Mouse (Mus musculus) inflammation-experienced regulatory T-cells, adult 6 months (primary cell): Measurements from ENCODE around the gene Fam210b. TPM values are rescaled to one million over a fixed set of nuclear protein-coding genes. Genes with fewer than 3 reads are reported as not detected.
A peak's percentile ranks its signal among the peaks of the same experiment; 100 is the strongest.

Experiments used
- ATAC-seq: one replicate; pipeline ENCODE4 v1.8.0; 2017
- polyA plus RNA-seq, 3 experiments: library from polyadenylated mRNA; unstranded; fragments of 100-300 nt; shearing (Covaris generic); gene quantifications; one replicate each; pipeline ENCODE4 v1.2.1; 2017

Fam210b gene
- polyA plus RNA-seq, 3 experiments from 2014 or later = 7.7 to 9.5 (median 8.1) TPM

GRCm38 (mm10) chr2:172350773-172351172 is 5.4 kb downstream of the Fam210b start:
- no peak for ATAC-seq

DNA sequence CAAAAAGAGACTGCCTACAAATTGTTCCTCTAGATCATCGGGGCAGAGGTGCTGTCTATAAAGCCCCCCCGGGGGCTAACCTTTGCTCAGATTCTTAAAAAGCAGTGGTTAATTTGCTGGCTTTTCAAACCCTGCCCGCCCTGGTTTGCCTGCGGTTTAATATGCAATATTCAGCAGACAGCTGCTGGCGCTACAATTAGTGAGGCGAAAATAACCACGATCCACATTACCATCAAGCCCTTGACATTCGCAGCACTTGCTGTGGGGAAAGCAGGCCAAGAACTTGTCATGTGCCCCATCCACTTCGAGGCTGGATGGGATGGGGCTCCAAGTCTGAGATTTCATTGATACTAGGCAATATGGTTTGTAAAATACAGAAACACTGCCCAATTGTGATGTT is 7.9 kb downstream of the Fam210b start:
- no peak for ATAC-seq

DNA sequence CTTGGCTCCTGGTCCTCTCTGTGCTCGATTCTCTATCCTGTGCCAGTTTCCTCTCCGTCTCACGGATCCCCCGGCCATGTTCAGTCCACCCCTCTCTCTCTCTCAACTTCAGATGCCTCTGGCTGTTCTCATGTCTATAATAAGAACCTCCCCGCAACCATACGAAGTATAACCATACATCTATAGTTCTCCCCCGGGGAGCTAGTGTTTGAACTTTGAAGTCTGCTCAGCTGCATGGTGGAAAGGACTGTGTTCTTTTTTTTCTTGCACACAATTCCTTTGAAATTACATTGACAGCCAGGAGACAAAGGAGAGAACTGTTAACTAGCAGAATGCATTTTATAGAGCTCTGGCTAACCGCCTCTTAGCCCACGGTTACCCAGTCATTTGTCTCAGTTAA is 9.4 kb downstream of the Fam210b start:
- ATAC-seq = no peak

DNA sequence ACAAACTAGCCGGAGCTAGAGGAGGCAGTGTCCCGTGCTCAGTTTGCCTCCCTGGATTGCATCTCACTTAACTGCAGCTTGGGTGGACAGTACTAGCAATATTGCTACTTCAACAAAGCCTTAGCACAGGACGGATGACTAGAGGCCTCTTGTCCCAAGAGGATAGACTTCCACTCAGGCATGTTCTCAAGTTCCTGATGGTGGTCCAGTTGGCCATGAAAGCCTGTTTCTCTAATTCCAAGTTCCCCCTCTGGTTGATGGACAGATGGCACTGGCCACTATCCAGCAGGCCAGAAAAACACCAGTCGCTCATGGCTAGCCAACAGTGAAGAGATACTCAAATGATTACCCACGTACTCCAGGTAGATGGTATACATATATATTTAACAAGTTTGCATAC is 10.5 kb downstream of the Fam210b start:
- ATAC-seq = no peak

DNA sequence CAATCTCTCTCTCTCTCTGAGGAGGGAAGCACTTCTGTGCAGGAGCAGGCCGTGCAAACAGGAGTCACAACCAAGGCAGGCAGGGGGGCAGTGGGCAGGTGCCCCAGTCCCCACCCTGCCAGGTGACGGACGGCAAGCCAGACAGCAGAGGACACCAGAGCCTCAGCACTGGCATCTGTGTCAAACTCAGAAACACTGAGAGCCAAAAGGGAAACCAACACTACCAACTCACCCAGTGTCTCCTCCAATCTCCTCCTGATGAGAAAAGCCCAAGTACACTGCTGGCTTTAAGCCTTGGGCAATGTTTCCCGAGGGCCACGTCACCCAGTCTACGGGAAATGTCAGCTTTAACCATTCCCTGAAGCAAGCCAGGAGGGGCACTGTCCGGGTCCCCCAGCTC is 17.8 kb downstream of the Fam210b start:
- ATAC-seq = no peak

GRCm38 (mm10) chr2:172370411-172371223 is 25.3 kb downstream of the Fam210b start, which contains the start of the genes Aurka and Cstf1:
TSS of gene Aurka (minus strand) at chr2:172370535.
TSS of gene Cstf1 (plus strand) at chr2:172370681.
- ATAC-seq = peak; percentile 96

GRCm38 (mm10) chr2:172371258-172371657 is 25.9 kb downstream of the Fam210b start:
- ATAC-seq = no peak

DNA sequence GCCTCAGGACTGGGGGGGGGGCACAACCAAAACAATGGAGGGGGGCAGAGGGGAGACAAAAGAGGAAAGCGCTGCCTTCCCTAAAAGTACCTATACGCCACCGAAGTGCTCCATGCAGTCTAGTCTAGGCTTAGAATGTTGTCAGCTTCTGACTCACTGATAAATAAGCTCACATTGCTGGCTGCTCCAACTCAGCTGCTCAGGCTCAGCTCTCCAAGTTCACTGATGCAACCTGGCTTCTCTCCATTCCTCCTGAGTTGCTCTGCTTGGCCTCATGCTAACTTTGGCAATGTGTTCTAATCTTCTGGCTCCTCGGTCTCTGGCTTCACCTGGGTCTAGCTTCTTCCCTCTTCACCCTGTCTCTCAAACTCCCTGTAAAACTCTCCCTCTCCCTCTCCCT is 31.2 kb downstream of the Fam210b start:
- no peak for ATAC-seq

DNA sequence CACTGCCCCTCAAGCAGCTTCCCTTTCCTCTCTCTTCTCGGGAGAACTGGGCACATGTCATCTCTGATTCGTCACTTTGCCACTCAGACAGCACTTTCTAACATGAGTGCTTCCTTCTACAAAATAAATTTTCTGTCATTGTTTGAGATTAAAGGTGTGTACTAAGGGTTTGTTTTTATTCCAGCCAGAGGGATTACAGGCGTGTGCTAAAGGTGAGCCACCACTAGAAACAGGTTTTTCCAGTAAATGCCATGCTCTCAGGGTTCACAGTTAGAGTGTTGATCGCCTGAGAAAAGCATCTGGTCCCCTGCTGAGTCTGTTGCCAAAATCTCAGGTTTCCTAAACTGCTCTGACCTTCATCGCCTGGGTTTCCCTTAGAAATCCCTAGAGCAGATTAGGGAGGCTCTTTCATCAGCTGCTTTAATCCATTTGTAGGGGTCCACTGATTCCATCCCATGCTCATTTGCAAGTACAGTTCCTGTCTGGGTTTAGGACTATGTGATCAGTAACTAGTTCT is 31.7 kb downstream of the Fam210b start:
- ATAC-seq = no peak

- ATAC-seq = peak; percentile 90
Observed at GRCm38 (mm10) chr2:172378332-172378731, 33.0 kb downstream of the Fam210b start.

DNA sequence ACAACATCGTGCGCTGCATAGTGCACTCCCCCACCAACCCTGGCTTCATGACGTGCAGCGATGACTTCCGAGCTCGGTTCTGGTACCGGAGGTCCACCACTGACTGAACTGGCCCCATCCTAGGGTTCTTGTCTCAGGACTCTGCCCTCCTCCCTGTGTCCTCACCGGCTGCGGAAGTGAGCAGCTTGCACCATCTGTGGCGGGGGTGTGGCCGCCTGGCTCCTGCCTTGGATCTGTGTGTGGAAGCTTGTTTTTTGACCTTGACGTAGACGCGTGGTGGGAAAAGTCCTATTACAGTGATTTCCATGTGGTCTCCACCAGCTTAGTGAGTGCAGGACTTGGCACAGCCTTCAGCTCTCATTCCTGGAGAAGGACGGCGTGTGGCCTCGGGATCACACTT is 35.1 kb downstream of the Fam210b start:
- no peak for ATAC-seq

DNA sequence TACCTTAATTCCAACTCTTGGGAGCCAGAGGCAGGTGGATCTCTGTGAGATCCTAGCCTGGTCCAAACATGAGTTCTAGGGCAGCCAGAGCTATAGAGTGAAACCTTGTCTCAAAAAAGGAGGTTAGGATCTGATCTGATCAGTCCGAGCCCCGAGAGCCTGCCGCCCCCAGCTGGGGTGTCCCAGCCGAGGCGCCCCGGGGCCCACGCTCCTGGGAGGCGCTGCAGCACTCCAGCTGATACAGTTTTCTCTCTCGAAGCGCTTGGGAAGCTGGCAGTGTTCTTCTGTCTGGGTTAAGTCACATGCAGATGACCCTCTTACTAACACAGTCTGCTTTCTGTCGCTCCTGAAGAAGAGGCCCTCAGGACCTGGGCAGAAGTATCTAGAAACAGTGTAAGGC is 36.0 kb downstream of the Fam210b start:
- no peak for ATAC-seq

DNA sequence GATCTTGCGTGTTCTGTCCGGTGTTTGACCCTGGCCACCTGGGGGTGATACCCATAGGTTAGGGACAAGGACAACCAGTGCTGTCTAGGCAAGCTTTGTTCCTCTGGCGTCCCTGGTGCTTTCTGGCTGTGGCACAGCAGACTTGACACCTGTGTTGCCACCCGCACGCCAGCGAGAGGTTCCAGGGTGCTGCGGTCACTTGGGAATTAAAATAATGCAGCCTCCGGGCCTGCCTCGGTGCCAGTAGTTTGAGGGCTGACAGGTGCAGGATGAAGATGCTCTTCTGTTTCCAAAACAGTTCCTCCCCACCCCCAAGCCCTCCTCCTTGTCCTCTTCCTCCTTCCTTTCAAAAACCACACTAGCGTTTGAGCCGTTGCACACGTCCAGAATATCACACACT is 36.5 kb downstream of the Fam210b start:
- ATAC-seq = no peak

DNA sequence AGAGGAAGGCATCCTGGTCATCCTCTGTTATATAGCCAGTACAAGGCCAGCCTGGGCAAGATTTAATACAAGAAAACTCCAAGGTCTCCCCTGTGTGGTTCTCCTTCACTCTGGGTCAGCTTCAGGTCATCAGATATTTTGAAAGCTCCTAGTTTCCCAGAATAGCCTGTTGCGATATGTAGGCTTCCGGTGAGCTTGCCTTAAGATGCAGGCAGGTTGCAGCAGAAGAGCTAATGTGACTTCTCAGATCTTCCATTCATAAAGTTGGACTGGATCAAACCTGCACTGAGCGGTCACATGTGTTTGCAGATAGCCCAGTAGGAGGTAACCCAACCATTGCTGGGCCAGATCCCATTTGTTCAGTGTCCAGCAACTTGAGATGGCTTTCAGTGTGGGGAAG is 39.4 kb downstream of the Fam210b start:
- no peak for ATAC-seq

- ATAC-seq = no peak
Observed at GRCm38 (mm10) chr2:172390341-172390740, 45.0 kb downstream of the Fam210b start.

GRCm38 (mm10) chr2:172392041-172392521 is 46.7 kb downstream of the Fam210b start:
- ATAC-seq = peak; percentile 33

- peak; percentile 74 for ATAC-seq
Observed at GRCm38 (mm10) chr2:172393391-172394051, 48.2 kb downstream of the Fam210b start, which contains the start of gene Cass4. TSS of gene Cass4 (plus strand) at chr2:172393794.

GRCm38 (mm10) chr2:172394052-172394392 is 48.7 kb downstream of the Fam210b start:
- ATAC-seq = no peak

DNA sequence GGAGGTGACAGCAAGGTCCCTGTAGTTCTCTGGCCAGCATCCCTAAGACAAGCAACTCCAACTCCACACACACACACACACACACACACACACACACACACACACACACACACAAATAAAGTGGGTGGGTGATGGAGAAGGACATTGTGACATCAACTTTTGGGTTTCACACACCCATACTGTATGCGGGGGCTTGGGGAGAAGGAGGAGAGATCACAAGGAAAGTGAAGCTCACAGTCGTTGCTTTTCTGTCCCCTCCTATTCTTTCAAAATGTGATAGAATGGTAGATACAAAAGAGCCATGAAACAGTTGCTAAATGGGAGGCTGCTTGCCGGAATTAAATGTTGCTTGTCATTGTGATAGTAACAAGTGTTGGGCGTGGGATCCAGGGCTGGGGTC is 49.3 kb downstream of the Fam210b start:
- no peak for ATAC-seq

DNA sequence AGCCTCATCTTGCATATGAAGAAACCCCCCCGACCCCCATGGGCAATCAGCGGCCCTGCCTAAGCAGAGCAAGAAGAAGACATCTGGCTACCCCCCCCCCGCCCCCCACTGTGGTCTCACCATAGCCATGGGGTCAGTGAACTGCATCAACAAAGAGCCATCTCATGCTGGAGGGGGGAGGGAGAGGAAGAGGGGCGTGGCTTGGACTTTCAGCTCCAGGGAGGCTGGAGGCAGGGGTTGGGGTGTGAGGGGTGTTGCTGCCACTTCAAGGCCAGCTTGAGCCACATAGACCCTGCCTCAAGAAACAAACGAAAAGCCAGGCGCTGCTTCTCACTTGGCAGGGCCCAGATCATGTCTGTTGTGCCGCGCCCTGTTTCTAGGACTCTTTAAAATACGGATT is 50.6 kb downstream of the Fam210b start:
- no peak for ATAC-seq

DNA sequence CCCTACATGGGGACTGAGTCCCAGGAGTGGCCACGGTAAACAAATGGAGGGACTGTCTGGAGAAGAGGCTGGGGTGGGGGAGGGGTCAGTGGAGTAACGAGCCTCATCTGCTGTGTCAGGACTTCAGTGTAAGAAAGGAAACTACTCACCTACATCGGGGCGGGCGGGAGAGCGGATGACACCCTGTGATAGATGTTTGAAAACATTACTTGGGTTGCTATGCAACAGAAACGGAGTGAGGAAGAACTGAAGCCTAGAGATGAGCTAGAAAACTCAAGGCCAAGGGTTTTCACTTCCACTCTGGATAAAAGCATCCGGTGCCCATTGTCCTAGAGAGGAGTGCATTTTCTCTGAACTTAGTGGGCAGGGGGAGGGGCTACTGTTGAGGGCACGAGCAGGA is 54.5 kb downstream of the Fam210b start:
- peak; percentile 94 for ATAC-seq

- peak; percentile 63 for ATAC-seq
Observed at GRCm38 (mm10) chr2:172401116-172401825, 55.9 kb downstream of the Fam210b start.

GRCm38 (mm10) chr2:172404239-172404638 is 58.9 kb downstream of the Fam210b start:
- no peak for ATAC-seq
